15 mouse cellular contexts compared by ENCODE assay signal in the genomic region with DNA sequence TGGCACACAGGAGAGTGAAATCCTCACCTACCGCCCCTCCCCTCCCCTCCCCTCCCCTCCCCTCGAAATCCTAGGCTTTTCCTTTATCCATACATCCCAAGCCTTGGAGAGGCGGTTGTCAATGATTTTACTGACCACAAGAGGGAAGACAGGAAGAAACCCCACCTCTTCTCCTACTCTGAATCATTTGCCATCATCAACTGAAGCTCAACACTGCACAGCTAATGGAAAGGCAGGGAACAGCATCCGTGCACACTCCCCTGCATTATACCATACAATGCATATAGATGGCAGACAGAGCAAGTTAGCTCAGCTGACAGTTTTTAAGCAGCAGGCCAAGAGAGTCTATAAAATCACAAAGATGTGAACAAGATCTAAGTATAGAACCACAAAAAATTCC. TPM values are rescaled to one million over a fixed set of nuclear protein-coding genes. Genes with fewer than 3 reads are reported as not detected.
DNase-seq lines count a peak whose midpoint lies in the region; ATAC-seq and TF ChIP-seq lines count a peak whose summit lies in the region.
"Had no signal": no experiment of that assay in that cellular context is flagged by ENCODE, and none has a peak within 500 bp of the region (broad histone marks: within the 10 kb centered on the region; RNA-seq: fewer than 3 reads in every experiment).

No protein-coding gene starts in this region.

- H3K27ac ChIP-seq in layer of hippocampus, adult 2 months = peak overlapping the region; percentile 7; the same call in 1 of the 2 replicates
- H3K27ac ChIP-seq in hindbrain, embryonic 12.5 days = peak overlapping the region; percentile 84
- peak overlapping the region; percentile 62 for H3K27ac ChIP-seq in neural tube, embryonic 14.5 days (ENCODE audit: low read depth, low read length)
- H3K27ac ChIP-seq: heart, adult 2 months; limb, embryonic 15.5 days; stomach, embryonic 15.5 days had no signal

- peak overlapping the region; percentile 51; the same call in 1 of the 2 replicates for H3K9ac ChIP-seq in hindbrain, embryonic 12.5 days
- peak overlapping the region; percentile 41 for H3K9ac ChIP-seq in neural tube, embryonic 14.5 days (replicated peaks; ENCODE audit: low read depth, low read length)
- H3K9ac ChIP-seq: limb, embryonic 15.5 days; stomach, embryonic 15.5 days had no signal

- H3K4me2 ChIP-seq in hindbrain, embryonic 12.5 days (replicated peaks) = peak overlapping the region; percentile 37
- peak overlapping the region; percentile 21; the same call in 1 of the 2 replicates for H3K4me2 ChIP-seq in neural tube, embryonic 14.5 days (ENCODE audit: low read depth, low read length)
- H3K4me2 ChIP-seq: limb, embryonic 15.5 days; stomach, embryonic 15.5 days had no signal

- H3K4me3 ChIP-seq in layer of hippocampus, adult 2 months = no peak overlapping the region
- peak overlapping the region; percentile 37 for H3K4me3 ChIP-seq in hindbrain, embryonic 12.5 days
- H3K4me3 ChIP-seq in neural tube, embryonic 14.5 days (ENCODE audit: low read depth, low read length) = peak overlapping the region; percentile 34
- H3K4me3 ChIP-seq: heart, adult 2 months; limb, embryonic 15.5 days; megakaryocyte, embryonic 14.5 days; stomach, embryonic 15.5 days had no signal

- H3K27me3 ChIP-seq in hindbrain, embryonic 12.5 days = no peaks in the 10 kb centered on the region
- H3K27me3 ChIP-seq in neural tube, embryonic 14.5 days (ENCODE audit: control insufficient read depth, insufficient read depth, low read length) = no peaks in the 10 kb centered on the region
- H3K27me3 ChIP-seq: limb, embryonic 15.5 days; stomach, embryonic 15.5 days had no signal

- no peaks in the 10 kb centered on the region for H3K9me3 ChIP-seq in hindbrain, embryonic 12.5 days (replicated peaks)
- no peaks in the 10 kb centered on the region for H3K9me3 ChIP-seq in neural tube, embryonic 14.5 days (ENCODE audit: control insufficient read depth, low read length)
- H3K9me3 ChIP-seq: limb, embryonic 15.5 days; megakaryocyte, embryonic 14.5 days; stomach, embryonic 15.5 days had no signal

- peaks cover 23% of the 10 kb centered on the region for H3K4me1 ChIP-seq in hindbrain, embryonic 12.5 days
- peaks cover 19% of the 10 kb centered on the region; the same call in 1 of the 2 replicates for H3K4me1 ChIP-seq in neural tube, embryonic 14.5 days (ENCODE audit: control insufficient read depth, insufficient read depth, low read length)

- ATAC-seq in hindbrain, embryonic 12.5 days (ENCODE audit: low FRiP score) = peak; percentile 86
- ATAC-seq in neural tube, embryonic 14.5 days (ENCODE audit: low read depth) = peak; percentile 95
- no peak; the same call in 1 of the 2 replicates for ATAC-seq in frontal cortex, adult (ENCODE audit: low TSS enrichment)
- ATAC-seq in megakaryocyte-erythroid progenitor cell, adult 5-6 weeks (replicated peaks; ENCODE audit: low FRiP score, low TSS enrichment, poor library complexity, severe bottlenecking) = no peak
- ATAC-seq: activated CD4-positive, CD25-positive, alpha-beta regulatory T cell, adult 4 months; CD4-positive, CD25-positive, alpha-beta regulatory T cell, adult 4 months had no signal

- TF ChIP-seq CTCF in layer of hippocampus, adult 2 months (conservative IDR thresholded peaks at IDR 0.05) = peak; percentile 20; the same call in 1 of the 2 replicates

- no peak for DNase-seq in layer of hippocampus, adult 2 months (ENCODE audit: low spot score in 2 of 2)
- DNase-seq in layer of hippocampus, adult 11-12 months (ENCODE audit: low spot score) = no peak
- DNase-seq in brain, adult 2 months (ENCODE audit: low read depth, low spot score) = peak; percentile 49
- no peak for DNase-seq in lung, postnatal 4 days
- DNase-seq: cerebellum, adult 11-12 months; heart, adult 2 months had no signal

- H3K36me3 ChIP-seq in hindbrain, embryonic 12.5 days = no peaks in the 10 kb centered on the region
- H3K36me3 ChIP-seq in neural tube, embryonic 14.5 days (ENCODE audit: control insufficient read depth, insufficient read depth, low read length) = no peaks in the 10 kb centered on the region
- H3K36me3 ChIP-seq: limb, embryonic 15.5 days; stomach, embryonic 15.5 days had no signal

- 29% methylated on average over 4 of the region's 4 CpGs for WGBS in hindbrain, embryonic 12.5 days
- 15% methylated on average over 4 of the region's 4 CpGs for WGBS in neural tube, embryonic 14.5 days

RNA-seq across cellular contexts. Expression of a gene that starts 35.9 kb away (rescaled TPM):
- 100 to 1,000 TPM; 146 to 162 TPM for total RNA-seq in layer of hippocampus, adult 2 months (2021)
- polyA plus RNA-seq in hindbrain, embryonic 12.5 days (2016; fragmentation: Nextera tagmentation; extraction: Ambion mirVana) = 16.1 and 18.5 TPM in 2 replicates
- polyA plus RNA-seq in neural tube, embryonic 14.5 days (2014; fragmentation: Nextera tagmentation; extraction: Ambion mirVana) = 32.4 and 51.4 TPM in 2 replicates
- total RNA-seq in megakaryocyte-erythroid progenitor cell, adult 5-6 weeks (2014; fragmentation: Nextera tagmentation) = 23.4 and 34.6 TPM in 2 replicates
- total RNA-seq in megakaryocyte-erythroid progenitor cell, adult 5-6 weeks (2017) = 17.3 and 18.5 TPM in 2 replicates

RNA-seq across cellular contexts. Expression of a gene that starts 45.2 kb away (rescaled TPM):
- 10 to 100 TPM; 23.5 to 25.5 TPM for total RNA-seq in layer of hippocampus, adult 2 months (2021)
- polyA plus RNA-seq in hindbrain, embryonic 12.5 days (2016; fragmentation: Nextera tagmentation; extraction: Ambion mirVana) = 10.7 and 13.7 TPM in 2 replicates
- polyA plus RNA-seq in neural tube, embryonic 14.5 days (2014; fragmentation: Nextera tagmentation; extraction: Ambion mirVana) = 11.8 and 14.6 TPM in 2 replicates
- 0.76 TPM in 1 of 2 replicates, not detected in the other for total RNA-seq in megakaryocyte-erythroid progenitor cell, adult 5-6 weeks (2014; fragmentation: Nextera tagmentation)
- 3.4 TPM in 1 of 2 replicates, not detected in the other for total RNA-seq in megakaryocyte-erythroid progenitor cell, adult 5-6 weeks (2017)

Comparison
In these comparisons a context has a peak if more than half of its experiments do, and no peak if none do; other contexts are left out.
1. H3K27ac ChIP-seq: peak in every context shown above with its lines; median percentile 84 in hindbrain, embryonic 12.5 days; 62 in neural tube, embryonic 14.5 days; 7 in layer of hippocampus, adult 2 months.
2. ATAC-seq: peak in hindbrain, embryonic 12.5 days (single experiment) and neural tube, embryonic 14.5 days (single experiment); none in frontal cortex, adult (single experiment) and megakaryocyte-erythroid progenitor cell, adult 5-6 weeks (single experiment).
3. RNA of a gene that starts 35.9 kb away (total RNA-seq): 146 to 162 TPM in layer of hippocampus, adult 2 months; 17.3 to 34.6 TPM in megakaryocyte-erythroid progenitor cell, adult 5-6 weeks; every median in the first group is over 4 times any median in the second.
4. RNA of a gene that starts 45.2 kb away (total RNA-seq): 23.5 to 25.5 TPM in layer of hippocampus, adult 2 months; 0.76 to 3.4 TPM in megakaryocyte-erythroid progenitor cell, adult 5-6 weeks; every median in the first group is over 4 times any median in the second.